Mouse (Mus musculus) embryo, embryonic 10.5 days (tissue): ENCODE results near the gene Stim1.

ENCODE experiments used
- DNase-seq: peaks from one replicate; pipeline ENCODE4 v3.0.0-alpha.2; 2015; ENCODE audit warnings: low spot score

Stim1 gene

GRCm38 (mm10) chr7:102302471-102302870 is 34.9 kb downstream of the Stim1 start:
- DNase-seq, result no peak

- DNase-seq, result no peak
These were observed 38.0 kb downstream of the Stim1 start for GRCm38 (mm10) chr7:102305596-102305995.

GRCm38 (mm10) chr7:102310266-102310665 is 42.7 kb downstream of the Stim1 start:
- DNase-seq, result no peak

GRCm38 (mm10) chr7:102310821-102311220 is 43.2 kb downstream of the Stim1 start:
- DNase-seq, result no peak

GRCm38 (mm10) chr7:102312840-102313534 is 45.4 kb downstream of the Stim1 start:
- no peak for DNase-seq

- no peak for DNase-seq
These were observed 45.9 kb downstream of the Stim1 start for GRCm38 (mm10) chr7:102313535-102313863.

- peak; percentile 48 for DNase-seq
These were observed 46.5 kb downstream of the Stim1 start for GRCm38 (mm10) chr7:102314107-102314506.

GRCm38 (mm10) chr7:102314908-102315307 is 47.3 kb downstream of the Stim1 start:
- DNase-seq, result no peak

- DNase-seq, result no peak
These were observed 47.8 kb downstream of the Stim1 start for GRCm38 (mm10) chr7:102315435-102315834.

GRCm38 (mm10) chr7:102317583-102318168 is 50.1 kb downstream of the Stim1 start:
- no peak for DNase-seq

GRCm38 (mm10) chr7:102322137-102322536 is 54.5 kb downstream of the Stim1 start:
- DNase-seq, result no peak

GRCm38 (mm10) chr7:102326323-102326722 is 58.7 kb downstream of the Stim1 start:
- DNase-seq, result no peak

GRCm38 (mm10) chr7:102330270-102330669 is 62.7 kb downstream of the Stim1 start:
- DNase-seq, result no peak

GRCm38 (mm10) chr7:102331476-102331875 is 63.9 kb downstream of the Stim1 start:
- no peak for DNase-seq

GRCm38 (mm10) chr7:102333741-102334140 is 66.1 kb downstream of the Stim1 start:
- no peak for DNase-seq

- DNase-seq, result no peak
These were observed 69.7 kb downstream of the Stim1 start for GRCm38 (mm10) chr7:102337326-102337725.

- no peak for DNase-seq
These were observed 70.3 kb downstream of the Stim1 start for GRCm38 (mm10) chr7:102337898-102338297.

- no peak for DNase-seq
These were observed 71.3 kb downstream of the Stim1 start for GRCm38 (mm10) chr7:102338956-102339355.

- no peak for DNase-seq
These were observed 78.3 kb downstream of the Stim1 start for GRCm38 (mm10) chr7:102345893-102346292.

- no peak for DNase-seq
These were observed 79.7 kb downstream of the Stim1 start for GRCm38 (mm10) chr7:102347327-102347726.

- no peak for DNase-seq
These were observed 81.1 kb downstream of the Stim1 start for GRCm38 (mm10) chr7:102348681-102349080.

GRCm38 (mm10) chr7:102349236-102349635 is 81.6 kb downstream of the Stim1 start:
- no peak for DNase-seq

GRCm38 (mm10) chr7:102353420-102353819 is 85.8 kb downstream of the Stim1 start:
- no peak for DNase-seq

- DNase-seq, result no peak
These were observed 90.5 kb downstream of the Stim1 start for GRCm38 (mm10) chr7:102358124-102358523.
